Mouse (Mus musculus): ENCODE measurements around the gene Fam178b.

GRCm38 (mm10) chr1:36612362-36612761, 70.6 kb downstream of the Fam178b start:
- TF ChIP-seq CTCF (IDR thresholded peaks at IDR 0.05; ENCODE audit: low read depth, low read length) (no peak), GATA1 (IDR thresholded peaks at IDR 0.05; ENCODE audit: borderline replicate concordance, low read length) (no peak)

Data from G1E (cell line).